Mouse (Mus musculus) neutrophil, adult 5-6 weeks (primary cell): Measurements from ENCODE around the gene Ctrb1. TPM values are rescaled to one million over a fixed set of nuclear protein-coding genes. Genes with fewer than 3 reads are reported as not detected.

ENCODE experiments used
- ATAC-seq: fragments of 151-379, 151-347 bp; 2 replicates; pipeline ENCODE4 v1.8.0; 2017; ENCODE audit warnings: mild to moderate bottlenecking, moderate TSS enrichment; ENCODE audit not compliant: insufficient number of reproducible peaks, poor library complexity, low FRiP score, severe bottlenecking; ENCODE audit errors: extremely low read depth
- total RNA-seq: library from RNA; stranded (forward); fragments of 200-1000 nt; gene quantifications from 2 replicates; pipeline ENCODE4 v1.2.3, GENCODE M21; 2017

Gene Ctrb1
- total RNA-seq, 1 experiment from 2014 or later = not detected

DNA sequence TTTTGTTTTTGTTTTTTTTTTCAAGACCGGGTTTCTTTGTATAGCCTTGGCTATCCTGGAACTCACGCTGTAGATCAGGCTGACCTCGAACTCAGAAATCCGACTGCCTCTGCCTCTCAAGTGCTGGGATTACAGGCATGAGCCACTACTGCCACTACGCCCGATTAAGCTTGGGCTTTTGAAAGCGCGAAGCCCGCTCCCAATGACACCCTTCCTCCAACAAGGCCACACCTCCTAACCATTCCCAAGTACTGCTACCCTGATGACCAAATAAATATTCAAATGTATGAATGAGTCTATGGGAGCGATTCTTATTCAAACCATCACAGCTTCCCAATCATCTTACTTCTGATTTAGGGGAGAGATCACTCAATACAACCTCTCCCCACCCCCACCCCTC lies 6.8 kb upstream of the Ctrb1 start:
- ATAC-seq = no peak

DNA sequence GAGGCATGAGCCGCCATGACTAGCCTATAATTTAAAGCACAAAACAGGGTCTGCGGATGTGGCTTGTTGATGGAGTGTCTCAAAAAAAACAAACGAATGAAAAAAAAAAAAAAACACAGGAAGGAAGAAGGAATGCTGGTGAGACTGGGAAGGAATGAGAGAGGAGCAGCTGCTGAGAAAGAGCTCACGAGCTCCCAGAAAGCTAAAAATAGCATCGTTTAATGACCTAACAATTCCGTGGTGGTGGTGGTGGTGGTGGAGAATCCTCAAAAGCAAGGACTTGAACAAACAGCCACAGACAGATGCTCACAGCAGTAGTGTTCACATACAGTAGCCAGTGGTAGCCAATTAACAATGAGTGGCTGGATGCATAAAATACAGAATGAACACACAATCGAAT lies 4.6 kb upstream of the Ctrb1 start:
- ATAC-seq = no peak

DNA sequence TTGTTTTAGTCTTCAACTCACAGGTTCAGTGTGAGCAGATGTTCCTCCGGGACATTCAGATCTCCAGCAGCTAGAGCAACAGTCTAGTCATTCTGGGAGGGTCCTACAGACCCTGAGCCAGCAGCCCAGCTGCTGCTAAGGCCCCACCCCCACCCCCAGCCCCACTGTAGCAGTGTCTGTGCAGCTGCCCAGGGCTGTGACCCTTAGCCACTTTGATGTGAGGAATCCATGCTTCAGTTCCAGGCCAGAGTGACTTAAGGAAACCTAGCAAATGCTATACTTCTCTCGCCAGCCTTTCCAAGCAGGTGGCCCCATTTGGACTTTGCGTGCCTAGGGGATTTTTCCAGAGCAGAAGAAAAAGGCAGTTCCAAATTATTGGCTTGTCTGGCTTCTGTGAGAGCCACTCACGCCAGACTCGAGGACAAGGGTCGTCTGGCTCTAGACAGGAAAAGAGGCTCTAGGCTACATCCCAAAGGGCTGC lies 2.5 kb upstream of the Ctrb1 start:
- no peak for ATAC-seq

DNA sequence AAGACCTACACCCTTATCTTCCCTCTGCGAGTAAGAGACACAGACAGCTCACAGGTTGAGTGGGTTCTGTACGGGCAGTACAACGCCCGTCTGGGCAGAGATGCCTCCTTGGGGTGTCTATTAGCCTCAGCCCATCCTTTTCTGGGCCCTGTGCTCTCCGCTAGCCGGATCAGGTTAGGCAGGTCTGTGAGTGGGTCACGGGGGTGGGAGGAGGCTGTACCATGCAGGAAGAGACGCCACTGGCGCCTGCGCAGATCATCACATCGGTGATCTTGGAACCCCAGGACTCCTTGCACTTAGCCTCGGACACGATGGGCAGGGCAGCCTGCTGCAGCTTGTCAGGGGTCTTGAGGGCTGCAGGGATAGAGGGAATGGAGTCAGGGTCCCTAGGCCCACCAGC lies 3.9 kb downstream of the Ctrb1 start:
- 0 out of 2 replicates have a peak, but pooled peaks have one; percentile 18 for ATAC-seq

DNA sequence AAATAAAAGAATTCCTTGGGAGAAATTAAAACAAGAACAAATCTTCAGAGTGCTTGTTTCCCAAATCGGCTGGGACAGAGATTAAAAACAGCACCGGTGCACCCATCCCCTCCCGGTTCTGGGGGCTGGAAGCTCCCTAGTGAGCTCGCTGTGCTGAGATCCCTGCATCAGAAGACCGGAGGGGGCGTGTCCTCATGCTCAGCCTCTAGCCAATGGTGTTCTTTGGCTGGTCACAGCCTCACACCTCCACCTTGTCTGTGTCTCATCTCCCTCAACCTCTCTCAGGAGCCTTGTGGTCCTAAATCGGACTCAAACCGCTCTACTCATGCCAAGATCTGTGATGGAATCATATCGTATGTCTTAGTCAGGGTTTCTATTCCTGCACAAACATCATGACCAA lies 8.3 kb downstream of the Ctrb1 start:
- no peak for ATAC-seq

DNA sequence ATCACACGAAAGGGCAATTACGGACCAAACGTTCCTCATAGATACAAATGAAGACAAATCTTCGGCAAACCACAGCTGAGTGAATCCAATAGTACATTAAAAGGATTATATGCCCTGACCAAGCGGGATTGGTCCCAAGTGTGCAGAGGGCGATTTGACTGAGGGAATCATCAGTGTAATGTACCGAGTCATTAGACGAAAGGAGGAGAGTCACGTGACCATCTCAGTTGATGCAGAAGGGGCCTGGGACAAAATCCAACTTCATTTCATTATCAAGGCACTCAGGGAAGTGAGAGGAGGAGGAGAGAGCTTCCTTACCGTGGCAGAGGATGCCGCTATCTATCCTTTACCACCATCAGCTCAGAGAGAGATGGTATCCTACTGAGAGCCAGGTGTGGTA lies 9.7 kb downstream of the Ctrb1 start:
- no peak for ATAC-seq

DNA sequence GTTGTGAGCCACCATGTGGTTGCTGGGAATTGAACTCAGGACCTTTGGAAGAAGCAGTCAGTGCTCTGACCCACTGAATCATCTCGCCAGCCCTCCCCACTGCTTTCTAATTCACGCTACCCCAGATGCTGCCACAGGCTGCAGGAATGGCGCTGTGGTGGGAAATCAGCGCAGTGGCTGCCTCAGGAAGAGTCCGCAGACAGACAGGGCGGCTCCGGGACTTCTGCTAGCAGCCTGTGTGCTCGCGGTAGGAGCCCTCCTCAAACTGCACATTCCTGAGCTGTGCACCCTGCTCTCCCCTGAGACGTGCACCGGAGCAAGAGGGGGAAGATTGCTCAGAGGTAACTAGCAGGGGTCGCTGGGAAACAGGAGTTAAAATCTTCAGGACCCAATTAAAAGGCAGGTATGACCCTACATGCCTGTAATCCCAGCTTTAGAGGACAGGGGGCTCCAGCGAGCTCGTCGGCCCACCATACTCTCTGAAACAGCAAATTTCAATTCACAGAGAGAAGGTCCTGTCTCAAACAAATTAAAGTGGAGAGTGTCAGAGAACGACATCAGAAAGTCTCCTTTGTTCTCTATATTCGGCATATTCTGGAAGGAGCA lies 10.3 kb downstream of the Ctrb1 start:
- no peak for ATAC-seq

DNA sequence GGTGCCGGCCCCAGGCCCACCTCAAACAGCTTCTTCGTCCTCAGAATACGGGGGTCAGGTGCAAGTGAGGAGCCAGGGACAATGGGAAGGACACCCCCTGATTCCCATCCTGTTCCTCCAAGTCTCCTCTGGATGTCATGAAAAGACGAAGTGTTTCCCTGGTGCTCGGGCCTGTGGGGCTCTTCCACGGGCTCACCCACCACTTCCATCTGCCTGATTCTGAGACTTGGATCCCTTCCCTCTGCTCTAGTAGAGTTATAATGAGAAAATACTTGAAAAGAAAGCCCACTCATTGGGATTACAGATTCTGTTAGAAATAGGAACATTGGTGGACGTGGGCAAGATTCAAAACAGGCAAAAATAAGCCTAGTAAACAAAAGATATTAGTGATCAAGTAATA lies 12.0 kb downstream of the Ctrb1 start:
- ATAC-seq = no peak

DNA sequence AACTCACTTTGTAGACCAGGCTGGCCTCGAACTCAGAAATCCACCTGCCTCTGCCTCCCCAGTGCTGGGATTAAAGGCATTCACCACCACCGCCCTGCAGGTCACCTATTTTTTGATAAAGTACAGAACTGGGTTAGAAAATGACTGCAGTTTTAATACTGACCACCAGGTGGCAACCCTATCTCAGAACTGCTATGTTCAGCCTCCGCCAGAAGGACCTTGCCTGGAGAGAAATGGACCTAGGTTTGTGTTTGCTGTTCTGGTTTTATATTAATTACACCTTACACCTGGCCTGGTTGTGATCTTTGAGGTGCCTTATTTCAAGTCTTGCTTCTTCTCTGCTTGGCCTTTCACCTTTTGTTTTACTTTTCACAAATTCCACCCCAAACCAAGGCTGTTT lies 12.7 kb downstream of the Ctrb1 start:
- ATAC-seq = peak; percentile 66

DNA sequence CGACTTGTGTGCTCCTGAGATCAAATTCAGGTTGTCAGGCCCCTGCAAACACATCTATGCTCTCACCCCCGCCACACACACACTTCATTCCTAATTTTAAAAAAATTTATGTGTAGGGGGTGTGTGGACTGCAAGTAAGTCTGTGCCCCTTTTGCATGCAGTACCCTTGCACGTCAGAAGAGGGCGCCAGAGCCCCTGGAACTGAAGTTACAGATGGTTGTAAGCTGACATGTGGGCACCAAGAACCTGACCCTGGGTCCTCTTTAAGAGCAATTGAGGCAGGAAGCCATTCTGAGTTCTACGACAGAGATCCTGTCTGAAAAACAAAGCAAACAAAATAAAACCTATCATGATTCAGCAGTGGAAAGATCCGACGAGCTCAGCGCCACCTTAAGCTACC lies 14.6 kb downstream of the Ctrb1 start:
- no peak for ATAC-seq

DNA sequence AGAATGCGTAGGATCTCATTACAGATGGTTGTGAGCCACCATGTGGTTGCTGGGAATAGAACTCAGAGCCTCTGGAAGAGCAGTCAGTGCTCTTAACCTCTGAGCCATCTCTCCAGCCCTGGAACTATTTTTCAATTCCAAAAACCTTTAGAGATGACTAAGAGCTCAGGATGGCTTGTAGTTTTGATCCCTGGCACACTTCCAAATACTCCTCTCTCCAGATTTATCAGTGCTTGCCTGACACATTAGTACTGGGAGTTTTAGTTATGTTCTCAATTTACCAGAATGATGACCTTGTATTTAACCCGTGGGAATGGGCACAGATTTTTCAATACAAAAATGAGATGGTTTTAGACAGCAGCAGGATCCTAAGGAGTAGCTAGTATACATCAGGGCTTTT lies 24.1 kb downstream of the Ctrb1 start:
- no peak for ATAC-seq

DNA sequence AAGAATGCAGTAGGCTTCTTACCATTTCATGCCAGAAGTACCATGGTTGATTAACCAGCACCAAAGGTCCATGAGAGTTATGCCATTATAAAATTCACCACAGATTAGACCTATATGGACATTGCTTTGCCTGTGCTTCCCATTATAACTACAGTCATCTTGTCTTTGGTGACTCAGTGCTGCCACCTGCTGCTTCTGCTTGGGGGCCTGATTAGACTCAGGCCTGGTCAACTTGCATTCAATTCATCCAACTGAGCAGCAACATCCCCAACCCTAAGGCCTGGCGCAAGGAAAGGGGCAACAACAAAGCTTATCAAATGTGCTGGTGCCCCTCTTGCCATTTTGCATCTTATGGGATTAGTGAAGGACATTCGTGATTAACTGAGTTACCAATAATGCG lies 28.3 kb downstream of the Ctrb1 start:
- peak; percentile 63; the same call in 1 of the 2 replicates for ATAC-seq

DNA sequence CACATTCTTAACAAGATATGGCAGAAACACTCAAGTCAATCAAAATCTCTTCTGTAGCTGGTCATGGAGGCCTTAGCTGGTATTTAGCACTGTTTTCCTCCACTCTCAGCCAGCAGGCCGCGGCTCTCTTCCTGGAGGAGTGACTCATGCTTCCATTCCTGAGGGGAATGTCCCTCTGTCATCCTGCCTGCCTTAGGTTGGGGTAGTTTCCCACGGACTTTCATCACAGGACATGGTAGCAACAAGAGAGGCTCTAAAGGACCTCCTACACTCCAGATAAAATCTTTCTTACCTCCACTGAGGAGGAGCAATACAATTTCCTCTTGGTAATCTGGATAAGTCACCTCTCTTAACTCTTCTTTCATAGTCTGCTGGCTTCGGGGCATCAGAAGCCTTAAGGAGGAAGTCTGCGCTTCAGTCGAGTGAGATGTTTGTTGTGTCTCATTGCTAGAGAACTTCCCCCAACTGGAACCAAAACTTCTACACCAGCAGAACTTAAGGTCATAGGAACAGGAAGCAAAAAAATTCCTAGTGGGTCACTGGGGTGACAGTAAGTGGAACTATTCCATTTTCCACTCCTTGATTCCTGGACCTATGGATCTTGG lies 31.9 kb downstream of the Ctrb1 start:
- peak; percentile 33; the same call in 1 of the 2 replicates for ATAC-seq

DNA sequence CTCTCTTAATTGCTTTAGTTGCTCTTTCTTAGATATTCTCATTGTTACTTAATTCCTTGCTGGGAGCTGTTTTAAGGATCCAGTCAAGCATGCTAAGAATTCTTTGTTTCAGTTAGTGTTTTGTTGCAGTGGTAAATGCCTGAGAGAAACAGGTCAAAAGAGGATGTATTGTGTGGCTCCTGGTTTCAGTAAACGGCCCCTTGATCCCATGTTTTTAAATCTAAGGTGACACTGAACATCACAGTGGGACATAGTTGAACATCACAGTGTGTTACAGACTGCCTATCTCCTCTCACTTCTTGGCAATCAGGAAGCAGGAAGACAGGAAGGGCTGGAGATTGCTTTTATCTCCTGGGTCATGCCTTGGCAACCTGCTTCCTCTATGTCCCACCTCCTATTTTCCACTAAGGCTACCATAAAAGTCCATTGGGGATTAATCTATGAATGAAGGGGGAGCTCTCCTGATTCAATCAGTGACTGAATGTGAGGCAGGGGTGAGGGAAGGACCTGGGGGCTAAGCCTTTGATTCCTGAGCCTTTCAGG lies 33.4 kb downstream of the Ctrb1 start:
- no peak for ATAC-seq

DNA sequence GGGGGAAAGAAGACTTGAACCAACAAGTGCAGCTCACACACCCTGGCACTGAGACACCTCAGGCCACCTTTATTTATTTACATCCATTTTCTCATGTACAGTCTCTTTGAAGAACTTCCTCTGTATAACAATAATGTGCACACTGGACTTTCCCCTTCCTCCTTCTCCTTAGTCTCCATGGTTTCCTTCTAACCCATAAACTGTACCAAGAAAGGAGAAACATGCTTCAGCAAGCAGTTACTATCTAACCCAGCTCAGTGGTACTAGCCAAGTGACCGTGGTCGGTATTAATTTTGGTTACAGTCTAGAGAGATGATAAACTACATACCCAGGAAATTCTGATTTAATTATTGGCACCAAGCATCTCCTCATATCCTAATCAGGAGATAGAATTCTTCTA lies 37.3 kb downstream of the Ctrb1 start:
- ATAC-seq = no peak

DNA sequence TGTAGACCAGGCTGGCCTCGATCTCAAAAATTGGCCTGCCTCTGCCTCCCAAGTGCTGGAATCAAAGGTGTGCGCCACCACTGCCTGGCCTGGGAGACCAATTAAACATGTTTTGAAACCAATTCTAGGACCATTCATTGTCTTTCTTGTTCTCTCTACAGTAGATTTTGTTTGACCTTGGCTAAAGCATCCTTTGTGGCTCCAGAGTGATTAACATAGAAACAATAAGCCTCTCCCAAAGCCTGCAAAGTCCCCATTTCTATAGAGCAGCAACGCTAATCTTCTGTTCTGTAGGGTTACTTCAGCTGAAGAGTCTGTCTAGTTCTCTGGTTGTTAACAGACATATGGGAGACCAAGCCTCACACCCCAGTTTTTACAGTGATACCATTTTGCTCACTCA lies 40.2 kb downstream of the Ctrb1 start:
- no peak for ATAC-seq

DNA sequence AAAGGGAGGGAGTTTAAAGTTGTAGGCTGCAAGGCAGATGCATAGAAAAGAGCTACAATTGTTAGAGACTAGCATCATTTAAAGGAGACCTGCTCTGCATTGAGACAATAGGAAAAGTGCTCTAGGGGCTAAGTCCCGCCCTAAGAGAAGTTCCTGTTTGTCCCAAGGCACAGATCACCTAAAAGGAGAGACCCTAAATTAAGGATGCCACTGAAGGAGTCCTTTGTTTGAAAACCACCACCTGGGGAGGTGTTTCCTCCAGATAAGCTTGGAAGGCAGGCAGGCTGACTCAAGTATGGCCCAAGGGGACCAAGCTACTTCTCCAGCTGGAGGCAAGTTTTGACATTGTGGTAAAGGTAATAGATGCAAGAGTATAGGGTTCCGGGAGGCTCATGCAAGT lies 42.0 kb downstream of the Ctrb1 start:
- no peak for ATAC-seq

DNA sequence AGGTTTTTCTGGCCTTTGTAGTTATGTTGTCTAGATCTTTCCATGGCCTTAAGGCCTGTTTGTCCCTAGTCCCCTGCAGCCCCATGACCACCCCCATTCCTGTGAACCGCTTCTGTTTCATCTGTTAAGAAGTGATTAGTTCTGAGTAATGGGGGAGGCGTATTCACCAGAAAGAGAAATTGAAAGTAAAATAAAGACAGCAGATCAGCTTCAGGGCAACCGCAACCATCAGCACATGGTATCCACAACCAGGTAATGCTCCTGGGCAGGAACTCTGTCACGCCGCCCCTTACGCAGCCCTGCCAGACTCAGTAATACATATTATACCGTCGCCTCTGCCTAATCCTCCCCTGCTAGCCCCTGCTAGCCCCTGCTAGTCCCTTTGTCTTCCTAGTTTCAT lies 45.1 kb downstream of the Ctrb1 start:
- peak; percentile 25; the same call in 1 of the 2 replicates for ATAC-seq

DNA sequence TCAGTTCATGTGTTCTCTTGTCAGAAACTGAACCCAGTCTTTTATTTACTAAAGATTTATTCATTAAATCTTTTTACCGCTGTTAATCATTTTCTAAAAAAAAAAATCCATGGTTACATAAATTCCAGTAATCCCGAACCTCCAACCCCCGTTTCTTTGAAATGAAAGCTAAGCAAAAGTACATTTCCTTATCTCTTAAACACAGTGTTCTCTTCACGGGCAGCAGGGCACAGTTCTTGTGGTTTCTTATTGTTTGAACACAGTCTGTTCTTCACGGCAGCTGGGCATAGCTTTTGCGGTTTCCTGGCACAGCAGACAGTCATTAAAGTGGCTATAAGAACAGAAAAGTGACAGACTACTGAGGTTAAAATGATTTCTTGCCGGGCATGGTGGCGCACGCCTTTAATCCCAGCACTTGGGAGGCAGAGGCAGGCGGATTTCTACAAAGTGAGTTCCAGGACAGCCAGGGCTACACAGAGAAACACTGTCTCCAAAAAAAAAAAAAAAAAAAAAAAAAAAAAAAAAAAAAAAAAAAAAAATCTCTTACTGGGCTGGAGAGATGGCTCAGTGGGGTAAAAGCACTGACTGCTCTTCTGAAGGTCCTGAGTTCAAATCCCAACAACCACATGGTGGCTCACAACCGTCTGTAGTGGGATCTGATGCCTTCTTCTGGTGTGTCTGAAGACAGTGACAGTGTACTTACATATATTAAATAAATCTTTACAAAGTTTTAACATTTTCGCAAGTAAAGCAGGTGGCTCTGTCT lies 46.3 kb downstream of the Ctrb1 start:
- peak; percentile 68 for ATAC-seq
